Mouse (Mus musculus) neural tube, embryonic 11.5 days (tissue): Measurements from ENCODE around the gene Itga9. TPM values are rescaled to one million over a fixed set of nuclear protein-coding genes. Genes with fewer than 3 reads are reported as not detected.
A peak's percentile ranks its signal among the peaks of the same experiment; 100 is the strongest.

Experiments used
- ATAC-seq: fragments of 200-750 bp; cut with Nextera tagmentation; 2 replicates; pipeline ENCODE4 v1.8.0; 2017; ENCODE audit warnings: moderate number of reproducible peaks, mild to moderate bottlenecking, moderate TSS enrichment, moderate library complexity; ENCODE audit not compliant: insufficient read depth, low FRiP score, low TSS enrichment
- DNase-seq: peaks from one replicate; pipeline ENCODE4 v3.0.0-alpha.2; 2015; ENCODE audit warnings: low spot score
- H3K27ac ChIP-seq: fragments of 300-500 bp; sonication (generic); 2 replicates; pipeline ENCODE4 v1.5.1; 2014; ENCODE audit warnings: low read depth, mild to moderate bottlenecking, low read length
- H3K27me3 ChIP-seq: fragments of 300-500 bp; sonication (generic); 2 replicates; pipeline ENCODE4 v1.6.1; 2014; ENCODE audit warnings: mild to moderate bottlenecking, low read length, mixed read lengths; ENCODE audit not compliant: control insufficient read depth, insufficient read depth
- H3K36me3 ChIP-seq: fragments of 300-500 bp; sonication (generic); 2 replicates; pipeline ENCODE4 v1.6.1; 2014; ENCODE audit warnings: mild to moderate bottlenecking, low read length, moderate library complexity, mixed read lengths; ENCODE audit not compliant: control insufficient read depth, insufficient read depth
- H3K4me1 ChIP-seq: fragments of 300-500 bp; sonication (generic); 2 replicates; pipeline ENCODE4 v1.6.1; 2014; ENCODE audit warnings: low read length, mixed read lengths; ENCODE audit not compliant: control insufficient read depth, insufficient read depth
- H3K4me2 ChIP-seq: fragments of 300-500 bp; sonication (generic); 2 replicates; pipeline ENCODE4 v1.6.1; 2014; ENCODE audit warnings: low read depth, mild to moderate bottlenecking, moderate library complexity
- H3K4me3 ChIP-seq: fragments of 300-500 bp; sonication (generic); 2 replicates; pipeline ENCODE4 v1.5.1; 2014; ENCODE audit warnings: low read depth, low read length
- H3K9ac ChIP-seq: fragments of 300-500 bp; sonication (generic); 2 replicates; pipeline ENCODE4 v1.6.1; 2014; ENCODE audit warnings: mild to moderate bottlenecking, low read length
- H3K9me3 ChIP-seq: fragments of 300-500 bp; sonication (generic); 2 replicates; pipeline ENCODE4 v1.6.1; 2016; ENCODE audit warnings: low read length; ENCODE audit not compliant: control insufficient read depth
- WGBS: fragments of 180-500 bp; shearing (Covaris S2); extraction: QIAGEN DNeasy Blood & Tissue Kit; methylation state at CpG from one replicate; pipeline ENCODE4 v1.1.7; 2014; 5-methylcytosine and 5-hydroxymethylcytosine counted together
- polyA plus RNA-seq: library from polyadenylated mRNA; unstranded; fragments of >200 nt; fragmentation: Nextera tagmentation; extraction: Ambion mirVana; gene quantifications from 2 replicates; pipeline ENCODE4 v1.2.1, GENCODE M21; 2014

The Itga9 gene
- polyA plus RNA-seq, 1 experiment from 2014 or later, result 8.2 TPM

GRCm38 (mm10) chr9:118737124-118737523, 130.6 kb downstream of the Itga9 start:
- Histone ChIP-seq H3K4me1 (no peaks in the 10 kb centered on the region), H3K9me3 (no peaks in the 10 kb centered on the region), H3K27ac (no peak overlapping the region), H3K4me2 (no peak overlapping the region), H3K27me3 (no peaks in the 10 kb centered on the region), H3K9ac (no peak overlapping the region), H3K36me3 (no peaks in the 10 kb centered on the region), H3K4me3 (no peak overlapping the region)
- WGBS, result 86% methylated on average over 2 of the region's 2 CpGs
- DNase-seq (no peak), ATAC-seq (no peak)

- WGBS, result 65% methylated on average over 9 of the region's 9 CpGs
- Histone ChIP-seq H3K9me3 (no peaks in the 10 kb centered on the region), H3K36me3 (no peaks in the 10 kb centered on the region), H3K4me1 (no peaks in the 10 kb centered on the region), H3K27me3 (no peaks in the 10 kb centered on the region), H3K9ac (no peak overlapping the region), H3K4me3 (no peak overlapping the region), H3K27ac (no peak overlapping the region), H3K4me2 (no peak overlapping the region)
- ATAC-seq, result no peak
- no peak for DNase-seq
Observed at GRCm38 (mm10) chr9:118737601-118738137, 131.2 kb downstream of the Itga9 start.

- Histone ChIP-seq H3K4me2 (no peak overlapping the region), H3K9me3 (no peaks in the 10 kb centered on the region), H3K36me3 (no peaks in the 10 kb centered on the region), H3K27me3 (no peaks in the 10 kb centered on the region), H3K27ac (no peak overlapping the region), H3K4me1 (no peaks in the 10 kb centered on the region), H3K9ac (no peak overlapping the region), H3K4me3 (no peak overlapping the region)
- ATAC-seq (no peak), DNase-seq (no peak)
- 86% methylated on average over 5 of the region's 5 CpGs for WGBS
Observed at GRCm38 (mm10) chr9:118738311-118738710, 131.8 kb downstream of the Itga9 start.

- H3K4me2 ChIP-seq, result no peak overlapping the region
- ATAC-seq (no peak), DNase-seq (no peak)
- no peaks in the 10 kb centered on the region for H3K9me3 ChIP-seq
- H3K9ac ChIP-seq, result no peak overlapping the region
- no peak overlapping the region for H3K27ac ChIP-seq
- no peaks in the 10 kb centered on the region for H3K36me3 ChIP-seq
- H3K4me1 ChIP-seq, result no peaks in the 10 kb centered on the region
- H3K4me3 ChIP-seq, result no peak overlapping the region
- 89% methylated on average over 3 of the region's 3 CpGs for WGBS
- no peaks in the 10 kb centered on the region for H3K27me3 ChIP-seq
Observed at GRCm38 (mm10) chr9:118739071-118739470, 132.6 kb downstream of the Itga9 start.

GRCm38 (mm10) chr9:118739659-118740058, 133.2 kb downstream of the Itga9 start:
- Histone ChIP-seq H3K4me1 (no peaks in the 10 kb centered on the region), H3K4me3 (no peak overlapping the region), H3K27me3 (no peaks in the 10 kb centered on the region), H3K4me2 (no peak overlapping the region), H3K9ac (no peak overlapping the region), H3K27ac (no peak overlapping the region), H3K9me3 (no peaks in the 10 kb centered on the region), H3K36me3 (no peaks in the 10 kb centered on the region)
- no peak for ATAC-seq
- WGBS, result 88% methylated on average over 3 of the region's 3 CpGs
- no peak for DNase-seq

- Histone ChIP-seq H3K4me1 (no peaks in the 10 kb centered on the region), H3K9ac (no peak overlapping the region), H3K9me3 (no peaks in the 10 kb centered on the region), H3K4me2 (no peak overlapping the region), H3K27ac (no peak overlapping the region), H3K36me3 (no peaks in the 10 kb centered on the region), H3K27me3 (no peaks in the 10 kb centered on the region), H3K4me3 (no peak overlapping the region)
- no peak for ATAC-seq
- no peak for DNase-seq
- 87% methylated on average over 9 of the region's 9 CpGs for WGBS
Observed at GRCm38 (mm10) chr9:118741268-118741667, 134.8 kb downstream of the Itga9 start.

GRCm38 (mm10) chr9:118749335-118749949, 143.0 kb downstream of the Itga9 start:
- H3K9ac ChIP-seq, result no peak overlapping the region
- no peak overlapping the region for H3K4me2 ChIP-seq
- 50% methylated on average over 8 of the region's 8 CpGs for WGBS
- ATAC-seq, result 0 out of 2 replicates have a peak, but pooled peaks have one; percentile 38
- no peaks in the 10 kb centered on the region for H3K27me3 ChIP-seq
- H3K4me1 ChIP-seq, result no peaks in the 10 kb centered on the region
- H3K27ac ChIP-seq, result no peak overlapping the region
- no peaks in the 10 kb centered on the region for H3K36me3 ChIP-seq
- no peak for DNase-seq
- no peak overlapping the region for H3K4me3 ChIP-seq
- H3K9me3 ChIP-seq, result no peaks in the 10 kb centered on the region

- ATAC-seq, result no peak
Observed at GRCm38 (mm10) chr9:118750828-118751227, 144.3 kb downstream of the Itga9 start.

GRCm38 (mm10) chr9:118752376-118752775, 145.9 kb downstream of the Itga9 start:
- Histone ChIP-seq H3K27me3 (no peaks in the 10 kb centered on the region), H3K36me3 (no peaks in the 10 kb centered on the region), H3K27ac (no peak overlapping the region), H3K4me2 (no peak overlapping the region), H3K9ac (no peak overlapping the region), H3K4me1 (peaks cover 6% of the 10 kb centered on the region), H3K9me3 (no peaks in the 10 kb centered on the region), H3K4me3 (no peak overlapping the region)
- WGBS, result 87% methylated on average over 2 of the region's 2 CpGs
- DNase-seq, result no peak
- ATAC-seq, result no peak

More at GRCm38 (mm10) chr9:118750828-118751227, 144.3 kb downstream of the Itga9 start:
- no peaks in the 10 kb centered on the region for H3K36me3 ChIP-seq
- no peak overlapping the region for H3K4me3 ChIP-seq
- no peaks in the 10 kb centered on the region for H3K4me1 ChIP-seq
- no peak overlapping the region for H3K4me2 ChIP-seq
- no peaks in the 10 kb centered on the region for H3K27me3 ChIP-seq
- 88% methylated on average over 7 of the region's 7 CpGs for WGBS
- no peak overlapping the region for H3K27ac ChIP-seq
- no peaks in the 10 kb centered on the region for H3K9me3 ChIP-seq
- DNase-seq, result no peak
- H3K9ac ChIP-seq, result no peak overlapping the region
